Mouse (Mus musculus) adrenal gland, postnatal 14 days (tissue): Measurements from ENCODE around the gene Tmem184b. TPM values are rescaled to one million over a fixed set of nuclear protein-coding genes. Genes with fewer than 3 reads are reported as not detected.
A peak's percentile ranks its signal among the peaks of the same experiment; 100 is the strongest.

Source experiments
- DNase-seq: peaks from one replicate; pipeline ENCODE4 v3.0.0; 2021; ENCODE audit warnings: mixed read lengths
- total RNA-seq: library from RNA; stranded (reverse); gene quantifications from 2 replicates; pipeline ENCODE4 v1.2.3, GENCODE M21; 2021

Gene Tmem184b
- total RNA-seq, 1 experiment from 2014 or later, result 45.2 TPM

- no peak for DNase-seq
Observed at GRCm38 (mm10) chr15:79342641-79343337, 60.6 kb downstream of the Tmem184b start.

GRCm38 (mm10) chr15:79338978-79339377 is 64.4 kb downstream of the Tmem184b start:
- no peak for DNase-seq

GRCm38 (mm10) chr15:79335061-79335655 is 68.2 kb downstream of the Tmem184b start:
- no peak for DNase-seq

GRCm38 (mm10) chr15:79333409-79333808 is 70.0 kb downstream of the Tmem184b start:
- DNase-seq, result peak; percentile 49

GRCm38 (mm10) chr15:79330521-79330920 is 72.8 kb downstream of the Tmem184b start:
- DNase-seq, result no peak

GRCm38 (mm10) chr15:79329979-79330363 is 73.4 kb downstream of the Tmem184b start:
- no peak for DNase-seq

GRCm38 (mm10) chr15:79329346-79329978 is 73.9 kb downstream of the Tmem184b start:
- DNase-seq, result no peak

GRCm38 (mm10) chr15:79328939-79329275 is 74.5 kb downstream of the Tmem184b start:
- DNase-seq, result no peak

- peak; percentile 99 for DNase-seq
Observed at GRCm38 (mm10) chr15:79328058-79328938, 75.1 kb downstream of the Tmem184b start, which contains the start of gene Pla2g6. TSS of gene Pla2g6 (minus strand) at chr15:79328390.

GRCm38 (mm10) chr15:79326971-79327961 is 76.1 kb downstream of the Tmem184b start:
- peak; percentile 71 for DNase-seq

GRCm38 (mm10) chr15:79326264-79326663 is 77.1 kb downstream of the Tmem184b start:
- peak; percentile 57 for DNase-seq

- DNase-seq, result no peak
Observed at GRCm38 (mm10) chr15:79325742-79326141, 77.6 kb downstream of the Tmem184b start.

- no peak for DNase-seq
Observed at GRCm38 (mm10) chr15:79324373-79324772, 79.0 kb downstream of the Tmem184b start.

- DNase-seq, result no peak
Observed at GRCm38 (mm10) chr15:79323791-79324155, 79.6 kb downstream of the Tmem184b start.

GRCm38 (mm10) chr15:79322991-79323790 is 80.2 kb downstream of the Tmem184b start:
- DNase-seq, result peak; percentile 89

GRCm38 (mm10) chr15:79322281-79322990 is 80.9 kb downstream of the Tmem184b start:
- peak; percentile 45 for DNase-seq

GRCm38 (mm10) chr15:79321733-79322190 is 81.6 kb downstream of the Tmem184b start:
- DNase-seq, result no peak

GRCm38 (mm10) chr15:79313848-79314369 is 89.5 kb downstream of the Tmem184b start:
- no peak for DNase-seq
